Mouse (Mus musculus) MEL (cell line): ENCODE data around the gene Abca5. TPM values are rescaled to one million over a fixed set of nuclear protein-coding genes. Genes with fewer than 3 reads are reported as not detected.

Experiments
- DNase-seq: peaks from one replicate; pipeline ENCODE4 v3.0.0; 2011; ENCODE audit warnings: low read depth, low spot score
- H3K27ac ChIP-seq: 2 replicates; pipeline ENCODE4 v1.5.1; 2012; ENCODE audit warnings: low read depth, mild to moderate bottlenecking, control low read depth, low read length, moderate library complexity; ENCODE audit not compliant: control insufficient read depth
- H3K27me3 ChIP-seq, 2 experiments: fragments of 150-350 bp in 1 of 2; sonication (generic) in 1 of 2; 2 replicates each; pipeline ENCODE4 v1.6.1; 2012; ENCODE audit warnings: low read length in 2 of 2, mild to moderate bottlenecking in 2 of 2, improper control_type of control experiment in 1 of 2, moderate library complexity in 1 of 2; ENCODE audit not compliant: insufficient read depth in 2 of 2, control insufficient read depth in 1 of 2
- H3K36me3 ChIP-seq, 2 experiments: 2 replicates each; pipeline ENCODE4 v1.6.1; 2012 to 2014; ENCODE audit warnings: low read length in 2 of 2, improper control_type of control experiment in 1 of 2, inconsistent platforms in 1 of 2, mild to moderate bottlenecking in 1 of 2; ENCODE audit not compliant: insufficient read depth in 2 of 2, control insufficient read depth in 1 of 2
- H3K4me1 ChIP-seq, 2 experiments: fragments of 150-350 bp in 1 of 2; sonication (generic) in 1 of 2; 2 replicates each; pipeline ENCODE4 v1.6.1; 2012; ENCODE audit warnings: low read length in 2 of 2, improper control_type of control experiment in 1 of 2, mild to moderate bottlenecking in 1 of 2; ENCODE audit not compliant: insufficient read depth in 2 of 2, control insufficient read depth in 1 of 2
- H3K4me3 ChIP-seq, 2 experiments: fragments of 150-350 bp in 1 of 2; sonication (generic) in 1 of 2; 2 replicates each; pipeline ENCODE4 v1.5.1; 2012; ENCODE audit warnings: low read depth in 2 of 2, low read length in 2 of 2, mild to moderate bottlenecking in 2 of 2, moderate library complexity in 2 of 2, control low read depth in 1 of 2, improper control_type of control experiment in 1 of 2; ENCODE audit not compliant: control insufficient read depth in 1 of 2, insufficient read depth in 1 of 2
- H3K79me2 ChIP-seq: 2 replicates; pipeline ENCODE4 v1.6.1; 2012; ENCODE audit warnings: mild to moderate bottlenecking, low read length, moderate library complexity; ENCODE audit not compliant: control insufficient read depth, poor library complexity, insufficient read depth
- H3K9ac ChIP-seq: 2 replicates; pipeline ENCODE4 v1.6.1; 2012; ENCODE audit warnings: low read depth, mild to moderate bottlenecking, control low read depth, low read length, moderate library complexity; ENCODE audit not compliant: control insufficient read depth, poor library complexity, severe bottlenecking
- H3K9me3 ChIP-seq: fragments of 150-350 bp; sonication (generic); replicated peaks from 2 replicates; pipeline ENCODE4 v1.6.1; 2012; ENCODE audit warnings: mild to moderate bottlenecking, low read length, improper control_type of control experiment, moderate library complexity; ENCODE audit not compliant: insufficient read depth
- BHLHE40 ChIP-seq: IDR thresholded peaks from 2 replicates; pipeline ENCODE4 v1.6.1; 2012; ENCODE audit warnings: low read depth, mild to moderate bottlenecking, inconsistent platforms, low read length, improper control_type of control experiment, borderline replicate concordance
- CTCF ChIP-seq, 3 experiments: IDR thresholded peaks in 2 of 3; conservative IDR thresholded peaks in 1 of 3; 2 replicates each; pipeline ENCODE4 v1.5.1; 2011 to 2012; ENCODE audit warnings: low read length in 3 of 3, low read depth in 2 of 3, mild to moderate bottlenecking in 2 of 3, improper control_type of control experiment in 1 of 3, inconsistent platforms in 1 of 3, mixed read lengths in 1 of 3, moderate library complexity in 1 of 3; ENCODE audit not compliant: control insufficient read depth in 1 of 3, insufficient read depth in 1 of 3, poor library complexity in 1 of 3, severe bottlenecking in 1 of 3
- E2F4 ChIP-seq: IDR thresholded peaks from 2 replicates; pipeline ENCODE4 v1.6.1; 2011; ENCODE audit warnings: low read depth, low read length, improper control_type of control experiment, borderline replicate concordance
- EP300 ChIP-seq, 2 experiments: IDR thresholded peaks; 2 replicates each; pipeline ENCODE4 v1.6.1; 2011; ENCODE audit warnings: improper control_type of control experiment in 2 of 2, low read length in 2 of 2, low read depth in 1 of 2, mild to moderate bottlenecking in 1 of 2
- ETS1 ChIP-seq: IDR thresholded peaks from 2 replicates; pipeline ENCODE4 v1.6.1; 2012; ENCODE audit warnings: low read depth, mild to moderate bottlenecking, inconsistent platforms, low read length, improper control_type of control experiment, moderate library complexity
- GATA1 ChIP-seq: IDR thresholded peaks from 2 replicates; pipeline ENCODE4 v1.6.1; 2011; ENCODE audit warnings: low read depth, low read length, improper control_type of control experiment
- HCFC1 ChIP-seq: IDR thresholded peaks from 2 replicates; pipeline ENCODE4 v1.6.1; 2012; ENCODE audit warnings: low read depth, mild to moderate bottlenecking, inconsistent platforms, low read length, improper control_type of control experiment, moderate library complexity
- JUND ChIP-seq: IDR thresholded peaks from 2 replicates; pipeline ENCODE4 v1.6.1; 2011; ENCODE audit warnings: low read depth, mild to moderate bottlenecking, improper control_type of control experiment, low read length
- MAFK ChIP-seq: IDR thresholded peaks from 2 replicates; pipeline ENCODE4 v1.6.1; 2011; ENCODE audit warnings: low read depth, mild to moderate bottlenecking, low read length, improper control_type of control experiment, borderline replicate concordance
- MAX ChIP-seq: IDR thresholded peaks from 2 replicates; pipeline ENCODE4 v1.6.1; 2011; ENCODE audit warnings: low read length, improper control_type of control experiment
- MAZ ChIP-seq: IDR thresholded peaks from 2 replicates; pipeline ENCODE4 v1.6.1; 2012; ENCODE audit warnings: low read depth, mild to moderate bottlenecking, inconsistent platforms, low read length, improper control_type of control experiment
- MEF2A ChIP-seq: IDR thresholded peaks from 2 replicates; pipeline ENCODE4 v1.6.1; 2014; ENCODE audit warnings: low read depth, mild to moderate bottlenecking, inconsistent platforms, low read length, improper control_type of control experiment; ENCODE audit not compliant: poor library complexity, insufficient replicate concordance, severe bottlenecking; ENCODE audit errors: extremely low read depth
- MXI1 ChIP-seq: IDR thresholded peaks from 2 replicates; pipeline ENCODE4 v1.6.1; 2011; ENCODE audit warnings: mild to moderate bottlenecking, low read depth, low read length, improper control_type of control experiment
- MYB ChIP-seq: IDR thresholded peaks from 2 replicates; pipeline ENCODE4 v1.6.1; 2011; ENCODE audit warnings: mild to moderate bottlenecking, low read depth, low read length, improper control_type of control experiment
- NRF1 ChIP-seq: IDR thresholded peaks from 2 replicates; pipeline ENCODE4 v1.6.1; 2014; ENCODE audit warnings: low read depth, mild to moderate bottlenecking, inconsistent platforms, low read length, improper control_type of control experiment, moderate library complexity; ENCODE audit not compliant: poor library complexity, insufficient read depth, severe bottlenecking
- POLR2A ChIP-seq, 2 experiments: IDR thresholded peaks; 2 replicates each; pipeline ENCODE4 v1.6.1; 2011 to 2012; ENCODE audit warnings: low read length in 2 of 2, mild to moderate bottlenecking in 2 of 2, control low read depth in 1 of 2, improper control_type of control experiment in 1 of 2, low read depth in 1 of 2, moderate library complexity in 1 of 2; ENCODE audit not compliant: control insufficient read depth in 1 of 2, insufficient read depth in 1 of 2, poor library complexity in 1 of 2
- POLR2AphosphoS5 ChIP-seq: IDR thresholded peaks from 2 replicates; pipeline ENCODE4 v1.6.1; 2012; ENCODE audit warnings: low read depth, borderline replicate concordance, mild to moderate bottlenecking, inconsistent platforms, low read length, moderate library complexity, mixed read lengths
- RAD21 ChIP-seq: IDR thresholded peaks from 2 replicates; pipeline ENCODE4 v1.6.1; 2011; ENCODE audit warnings: mild to moderate bottlenecking, low read depth, low read length, improper control_type of control experiment
- SMC3 ChIP-seq: IDR thresholded peaks from 2 replicates; pipeline ENCODE4 v1.6.1; 2011; ENCODE audit warnings: low read depth, low read length, improper control_type of control experiment
- TBP ChIP-seq: IDR thresholded peaks from 2 replicates; pipeline ENCODE4 v1.8.0; 2011; ENCODE audit warnings: low read depth, low read length, improper control_type of control experiment
- UBTF ChIP-seq: IDR thresholded peaks from 2 replicates; pipeline ENCODE4 v1.6.1; 2012; ENCODE audit warnings: low read depth, mild to moderate bottlenecking, inconsistent platforms, low read length, improper control_type of control experiment, moderate library complexity, borderline replicate concordance; ENCODE audit not compliant: insufficient read depth
- USF2 ChIP-seq, 2 experiments: IDR thresholded peaks; 2 replicates each; pipeline ENCODE4 v1.6.1; 2011 to 2012; ENCODE audit warnings: improper control_type of control experiment in 2 of 2, low read length in 2 of 2, borderline replicate concordance in 1 of 2, inconsistent platforms in 1 of 2, low read depth in 1 of 2, mild to moderate bottlenecking in 1 of 2; ENCODE audit not compliant: insufficient read depth in 1 of 2
- ZC3H11A ChIP-seq: IDR thresholded peaks from 2 replicates; pipeline ENCODE4 v1.6.1; 2012; ENCODE audit warnings: low read depth, mild to moderate bottlenecking, inconsistent platforms, low read length, improper control_type of control experiment
- ZKSCAN1 ChIP-seq: IDR thresholded peaks from 2 replicates; pipeline ENCODE4 v1.6.1; 2012; ENCODE audit warnings: low read depth, mild to moderate bottlenecking, inconsistent platforms, low read length, improper control_type of control experiment, moderate library complexity
- ZNF384 ChIP-seq: IDR thresholded peaks from 2 replicates; pipeline ENCODE4 v1.6.1; 2012; ENCODE audit warnings: low read depth, mild to moderate bottlenecking, inconsistent platforms, low read length, improper control_type of control experiment
- polyA plus RNA-seq, 2 experiments: library from polyadenylated mRNA; stranded (reverse) in 1 of 2; unstranded in 1 of 2; fragments of >175 nt in 1 of 2; fragments of >200 nt in 1 of 2; gene quantifications; 2 replicates each; pipeline versions ENCODE4 v1.2.1 to v1.2.4; 2012; ENCODE audit warnings: low replicate concordance in 2 of 2, low read depth in 1 of 2; ENCODE audit not compliant: insufficient read length in 2 of 2, insufficient read depth in 1 of 2, missing spikeins in 1 of 2
- total RNA-seq: library from RNA; depleted of rRNA; stranded (reverse); fragments of 300-350 nt; gene quantifications from 2 replicates; pipeline ENCODE4 v1.2.3, GENCODE M21; 2012

Gene Abca5
- total and polyA plus RNA-seq, 3 experiments: 0.35 to 0.78 TPM; not detected in 1

- no peaks in the 10 kb centered on the region for H3K27me3 ChIP-seq
- no peaks in the 10 kb centered on the region for H3K79me2 ChIP-seq
- H3K36me3 ChIP-seq: no peaks in the 10 kb centered on the region
- no peaks in the 10 kb centered on the region for H3K9me3 ChIP-seq
- TF ChIP-seq RAD21 (no peak), JUND (no peak), ZC3H11A (no peak), NRF1 (no peak), TBP (no peak), POLR2AphosphoS5 (no peak), ETS1 (no peak), MAFK (no peak), MXI1 (no peak), MEF2A (no peak), MYB (no peak), E2F4 (no peak), ZNF384 (no peak), HCFC1 (no peak), POLR2A (IDR thresholded peaks at IDR 0.05; ENCODE audit: control insufficient read depth in 1 of 2, insufficient read depth in 1 of 2, low read depth in 1 of 2, low read length in 2 of 2, poor library complexity in 1 of 2) (no peak), GATA1 (no peak), CTCF (IDR thresholded peaks at IDR 0.05 in 2 of 3, conservative IDR thresholded peaks at IDR 0.05 in 1 of 3; ENCODE audit: control insufficient read depth in 1 of 3, insufficient read depth in 1 of 3, low read depth in 2 of 3, low read length in 3 of 3, poor library complexity in 1 of 3, severe bottlenecking in 1 of 3) (no peak), ZKSCAN1 (no peak), UBTF (no peak)
- TF ChIP-seq, all 39 proteins: peak for 0
- Histone ChIP-seq H3K9ac (no peak overlapping the region), H3K4me1 (no peaks in the 10 kb centered on the region), H3K27ac (no peak overlapping the region), H3K4me3 (no peak overlapping the region)
- no peak for DNase-seq
Observed at GRCm38 (mm10) chr11:110252256-110252655, 85.3 kb downstream of the Abca5 start.

- H3K9ac ChIP-seq: no peak within 1 kb of the TSS
- H3K36me3 ChIP-seq: no peaks in the 10 kb centered on the region
- H3K4me1 ChIP-seq: no peaks in the 10 kb centered on the region
- no peak for DNase-seq
- no peak within 1 kb of the TSS for H3K27ac ChIP-seq
- no peak within 1 kb of the TSS for H3K4me3 ChIP-seq
- no peaks in the 10 kb centered on the region for H3K9me3 ChIP-seq
- H3K79me2 ChIP-seq: no peaks in the 10 kb centered on the region
- TF ChIP-seq SMC3 (no peak), POLR2AphosphoS5 (no peak), EP300 (IDR thresholded peaks at IDR 0.05; ENCODE audit: low read depth in 1 of 2, low read length in 2 of 2) (no peak), TBP (no peak), E2F4 (no peak), HCFC1 (no peak), USF2 (IDR thresholded peaks at IDR 0.05; ENCODE audit: borderline replicate concordance in 1 of 2, insufficient read depth in 1 of 2, low read depth in 1 of 2, low read length in 2 of 2) (no peak), RAD21 (no peak), MAZ (no peak), MYB (no peak), BHLHE40 (no peak), ETS1 (no peak), MEF2A (no peak), ZC3H11A (no peak), MAX (no peak), ZKSCAN1 (no peak), CTCF (IDR thresholded peaks at IDR 0.05 in 2 of 3, conservative IDR thresholded peaks at IDR 0.05 in 1 of 3; ENCODE audit: control insufficient read depth in 1 of 3, insufficient read depth in 1 of 3, low read depth in 2 of 3, low read length in 3 of 3, poor library complexity in 1 of 3, severe bottlenecking in 1 of 3) (no peak), MAFK (no peak)
- H3K27me3 ChIP-seq: no peaks in the 10 kb centered on the region
Observed at GRCm38 (mm10) chr11:110251534-110251933, 86.0 kb downstream of the Abca5 start, which contains the start of gene Abca6. Abca6 (minus strand) TSS chr11:110251776.
